In genomic region chr10:111083338-111083737, GRCm38 (mm10) we compare ENCODE assay signal across 9 mouse cellular contexts.
DNase-seq lines count a peak whose midpoint lies in the region; ATAC-seq lines count a peak whose summit lies in the region.
"Had no signal": no experiment of that assay in that cellular context is flagged by ENCODE, and none has a peak within 500 bp of the region (broad histone marks: within the 10 kb centered on the region; RNA-seq: fewer than 3 reads in every experiment).

No protein-coding gene starts in this region.

- H3K27ac ChIP-seq in hindbrain, embryonic 11.5 days (ENCODE audit: low read depth, low read length): no peak overlapping the region
- H3K27ac ChIP-seq in hindbrain, embryonic 14.5 days: no peak overlapping the region
- H3K27ac ChIP-seq in midbrain, embryonic 14.5 days (replicated peaks; ENCODE audit: low read depth, low read length): no peak overlapping the region
- no peak overlapping the region for H3K27ac ChIP-seq in midbrain, embryonic 13.5 days
- H3K27ac ChIP-seq: embryonic facial prominence, embryonic 13.5 days had no signal

- peak; percentile 30 for DNase-seq in hindbrain, embryonic 11.5 days (ENCODE audit: low spot score)
- no peak for DNase-seq in hindbrain, embryonic 14.5 days (ENCODE audit: low spot score)
- peak; percentile 72 for DNase-seq in midbrain, embryonic 14.5 days
- DNase-seq in splenic B cell, adult 2 months (ENCODE audit: low read depth, low spot score): peak; percentile 33
- DNase-seq in layer of hippocampus, adult 9-10 months (ENCODE audit: low spot score): no peak

- H3K4me1 ChIP-seq in hindbrain, embryonic 11.5 days (replicated peaks; ENCODE audit: control insufficient read depth, insufficient read depth, low read length): no peaks in the 10 kb centered on the region
- no peaks in the 10 kb centered on the region for H3K4me1 ChIP-seq in hindbrain, embryonic 14.5 days (replicated peaks; ENCODE audit: control insufficient read depth, insufficient read depth, low read length)
- H3K4me1 ChIP-seq in midbrain, embryonic 14.5 days (ENCODE audit: control insufficient read depth, insufficient read depth, low read length): peaks cover 3% of the 10 kb centered on the region; the same call in 1 of the 2 replicates
- H3K4me1 ChIP-seq in midbrain, embryonic 13.5 days (replicated peaks): peaks cover 3% of the 10 kb centered on the region; the same call in 1 of the 2 replicates

- H3K36me3 ChIP-seq in hindbrain, embryonic 11.5 days (ENCODE audit: control insufficient read depth, insufficient read depth, low read length): no peaks in the 10 kb centered on the region
- no peaks in the 10 kb centered on the region for H3K36me3 ChIP-seq in hindbrain, embryonic 14.5 days (replicated peaks; ENCODE audit: control insufficient read depth, insufficient read depth)
- H3K36me3 ChIP-seq in midbrain, embryonic 14.5 days (ENCODE audit: control insufficient read depth, insufficient read depth, low read length): no peaks in the 10 kb centered on the region
- H3K36me3 ChIP-seq in midbrain, embryonic 13.5 days: no peaks in the 10 kb centered on the region
- no peaks in the 10 kb centered on the region for H3K36me3 ChIP-seq in splenic B cell, adult 2 months (ENCODE audit: control insufficient read depth, insufficient read depth, low read length, poor library complexity, severe bottlenecking)
- H3K36me3 ChIP-seq: embryonic facial prominence, embryonic 13.5 days had no signal

- no peak overlapping the region for H3K4me3 ChIP-seq in hindbrain, embryonic 11.5 days (ENCODE audit: low read depth, low read length)
- H3K4me3 ChIP-seq in hindbrain, embryonic 14.5 days (replicated peaks; ENCODE audit: low read length): no peak overlapping the region
- H3K4me3 ChIP-seq in midbrain, embryonic 14.5 days (replicated peaks; ENCODE audit: low read depth, low read length): no peak overlapping the region
- no peak overlapping the region for H3K4me3 ChIP-seq in midbrain, embryonic 13.5 days (replicated peaks)
- H3K4me3 ChIP-seq: embryonic facial prominence, embryonic 13.5 days; myocyte had no signal

- no peaks in the 10 kb centered on the region for H3K9me3 ChIP-seq in hindbrain, embryonic 11.5 days (ENCODE audit: control insufficient read depth, low read length)
- H3K9me3 ChIP-seq in hindbrain, embryonic 14.5 days (ENCODE audit: control insufficient read depth, low read length): no peaks in the 10 kb centered on the region
- H3K9me3 ChIP-seq in midbrain, embryonic 14.5 days (ENCODE audit: control insufficient read depth, low read length): no peaks in the 10 kb centered on the region
- H3K9me3 ChIP-seq in midbrain, embryonic 13.5 days: no peaks in the 10 kb centered on the region
- H3K9me3 ChIP-seq: embryonic facial prominence, embryonic 13.5 days had no signal

- no peak overlapping the region for H3K4me2 ChIP-seq in hindbrain, embryonic 11.5 days (replicated peaks; ENCODE audit: low read depth, low read length)
- H3K4me2 ChIP-seq in hindbrain, embryonic 14.5 days (replicated peaks): no peak overlapping the region
- H3K4me2 ChIP-seq in midbrain, embryonic 14.5 days (ENCODE audit: low read length): no peak overlapping the region
- no peak overlapping the region for H3K4me2 ChIP-seq in midbrain, embryonic 13.5 days (replicated peaks)
- H3K4me2 ChIP-seq: embryonic facial prominence, embryonic 13.5 days had no signal

- ATAC-seq in hindbrain, embryonic 11.5 days (ENCODE audit: low FRiP score): 0 out of 2 replicates have a peak, but pooled peaks have one; percentile 35
- ATAC-seq in hindbrain, embryonic 14.5 days (ENCODE audit: low FRiP score): no peak
- no peak for ATAC-seq in midbrain, embryonic 14.5 days (ENCODE audit: low FRiP score, low TSS enrichment)
- ATAC-seq in midbrain, embryonic 13.5 days: no peak; the same call in 1 of the 2 replicates
- ATAC-seq in granulocyte monocyte progenitor cell, adult 5-6 weeks (replicated peaks; ENCODE audit: poor library complexity, severe bottlenecking): peak; percentile 95

- H3K27me3 ChIP-seq in hindbrain, embryonic 11.5 days (ENCODE audit: control insufficient read depth, insufficient read depth, low read length): no peaks in the 10 kb centered on the region
- H3K27me3 ChIP-seq in hindbrain, embryonic 14.5 days (ENCODE audit: control insufficient read depth, insufficient read depth, low read length): no peaks in the 10 kb centered on the region
- no peaks in the 10 kb centered on the region for H3K27me3 ChIP-seq in midbrain, embryonic 14.5 days (ENCODE audit: control insufficient read depth, insufficient read depth, low read length)
- H3K27me3 ChIP-seq in midbrain, embryonic 13.5 days: no peaks in the 10 kb centered on the region
- no peaks in the 10 kb centered on the region for H3K27me3 ChIP-seq in splenic B cell, adult 2 months (ENCODE audit: control insufficient read depth, insufficient read depth, low read length, poor library complexity, severe bottlenecking)
- H3K27me3 ChIP-seq: embryonic facial prominence, embryonic 13.5 days had no signal

- WGBS in hindbrain, embryonic 11.5 days: 40% methylated on average over 4 of the region's 4 CpGs
- WGBS in hindbrain, embryonic 14.5 days: 17% methylated on average over 4 of the region's 4 CpGs
- WGBS in midbrain, embryonic 14.5 days: 11% methylated on average over 4 of the region's 4 CpGs
- 5% methylated on average over 4 of the region's 4 CpGs for WGBS in midbrain, embryonic 13.5 days

- H3K9ac ChIP-seq in hindbrain, embryonic 11.5 days (ENCODE audit: low read depth, low read length): no peak overlapping the region
- no peak overlapping the region for H3K9ac ChIP-seq in hindbrain, embryonic 14.5 days
- H3K9ac ChIP-seq in midbrain, embryonic 14.5 days (replicated peaks; ENCODE audit: low read length): no peak overlapping the region
- H3K9ac ChIP-seq in midbrain, embryonic 13.5 days (replicated peaks): no peak overlapping the region
- H3K9ac ChIP-seq: embryonic facial prominence, embryonic 13.5 days had no signal

Comparison
In these comparisons a context has a peak if more than half of its experiments do, and no peak if none do; other contexts are left out.
1. ATAC-seq: peak in hindbrain, embryonic 11.5 days (single experiment) and granulocyte monocyte progenitor cell, adult 5-6 weeks (single experiment); none in hindbrain, embryonic 14.5 days (single experiment), midbrain, embryonic 14.5 days (single experiment) and midbrain, embryonic 13.5 days (single experiment).
2. DNase-seq: peak in hindbrain, embryonic 11.5 days (single experiment), midbrain, embryonic 14.5 days (single experiment) and splenic B cell, adult 2 months (single experiment); none in hindbrain, embryonic 14.5 days (single experiment) and layer of hippocampus, adult 9-10 months (single experiment).